Mouse (Mus musculus): Measurements from ENCODE around the gene Prmt1. TPM values are rescaled to one million over a fixed set of nuclear protein-coding genes. Genes with fewer than 3 reads are reported as not detected.

The Prmt1 gene
- polyA plus RNA-seq, 1 experiment from 2014 or later: 394 TPM

- H3K27ac ChIP-seq (ENCODE audit: poor library complexity, severe bottlenecking): no peak overlapping the region
- H3K9ac ChIP-seq: no peak overlapping the region
- peaks cover 36% of the 10 kb centered on the region for H3K36me3 ChIP-seq
- H3K4me3 ChIP-seq: no peak overlapping the region
- WGBS: 83% methylated on average over 10 of the region's 10 CpGs
- H3K27me3 ChIP-seq (replicated peaks): no peaks in the 10 kb centered on the region
- H3K4me1 ChIP-seq (replicated peaks): no peaks in the 10 kb centered on the region
- ATAC-seq (ENCODE audit: insufficient number of reproducible peaks, low FRiP score): no peak
- H3K4me2 ChIP-seq: no peak overlapping the region
- H3K9me3 ChIP-seq (replicated peaks): no peaks in the 10 kb centered on the region
Measured at GRCm38 (mm10) chr7:44959874-44960511, 26.4 kb downstream of the Prmt1 start.

- Histone ChIP-seq H3K4me2 (no peak overlapping the region), H3K4me1 (replicated peaks) (no peaks in the 10 kb centered on the region), H3K27ac (ENCODE audit: poor library complexity, severe bottlenecking) (no peak overlapping the region), H3K27me3 (replicated peaks) (no peaks in the 10 kb centered on the region), H3K4me3 (no peak overlapping the region), H3K9me3 (replicated peaks) (no peaks in the 10 kb centered on the region), H3K36me3 (peaks cover 33% of the 10 kb centered on the region), H3K9ac (no peak overlapping the region)
- ATAC-seq (ENCODE audit: insufficient number of reproducible peaks, low FRiP score): no peak
- 63% methylated on average over 8 of the region's 8 CpGs for WGBS
Measured at GRCm38 (mm10) chr7:44959281-44959680, 27.1 kb downstream of the Prmt1 start.

GRCm38 (mm10) chr7:44958208-44958607, 28.2 kb downstream of the Prmt1 start:
- Histone ChIP-seq H3K36me3 (peaks cover 27% of the 10 kb centered on the region), H3K27ac (ENCODE audit: poor library complexity, severe bottlenecking) (no peak overlapping the region), H3K27me3 (replicated peaks) (no peaks in the 10 kb centered on the region), H3K9ac (no peak overlapping the region), H3K4me1 (replicated peaks) (no peaks in the 10 kb centered on the region), H3K4me2 (no peak overlapping the region), H3K9me3 (replicated peaks) (no peaks in the 10 kb centered on the region), H3K4me3 (no peak overlapping the region)
- WGBS: 52% methylated on average over 7 of the region's 7 CpGs
- no peak for ATAC-seq (ENCODE audit: insufficient number of reproducible peaks, low FRiP score)

- no peak for ATAC-seq (ENCODE audit: insufficient number of reproducible peaks, low FRiP score)
- H3K36me3 ChIP-seq: peaks cover 19% of the 10 kb centered on the region
- no peak overlapping the region for H3K9ac ChIP-seq
- no peak overlapping the region for H3K27ac ChIP-seq (ENCODE audit: poor library complexity, severe bottlenecking)
- H3K4me2 ChIP-seq: no peak overlapping the region
- no peak overlapping the region for H3K4me3 ChIP-seq
- no peaks in the 10 kb centered on the region for H3K9me3 ChIP-seq (replicated peaks)
- peaks cover 8% of the 10 kb centered on the region for H3K4me1 ChIP-seq (replicated peaks)
- no peaks in the 10 kb centered on the region for H3K27me3 ChIP-seq (replicated peaks)
- 69% methylated on average over 20 of the region's 20 CpGs for WGBS
Measured at GRCm38 (mm10) chr7:44957183-44957835, 29.1 kb downstream of the Prmt1 start.

- peaks cover 10% of the 10 kb centered on the region for H3K36me3 ChIP-seq
- H3K9ac ChIP-seq: no peak overlapping the region
- no peak for ATAC-seq (ENCODE audit: insufficient number of reproducible peaks, low FRiP score)
- H3K9me3 ChIP-seq (replicated peaks): no peaks in the 10 kb centered on the region
- no peak overlapping the region for H3K4me3 ChIP-seq
- H3K4me1 ChIP-seq (replicated peaks): peaks cover 16% of the 10 kb centered on the region
- H3K4me2 ChIP-seq: no peak overlapping the region
- H3K27ac ChIP-seq (ENCODE audit: poor library complexity, severe bottlenecking): no peak overlapping the region
- 61% methylated on average over 6 of the region's 6 CpGs for WGBS
- H3K27me3 ChIP-seq (replicated peaks): peaks cover 9% of the 10 kb centered on the region
Measured at GRCm38 (mm10) chr7:44956266-44956665, 30.1 kb downstream of the Prmt1 start.

- Histone ChIP-seq H3K4me1 (replicated peaks) (peaks cover 16% of the 10 kb centered on the region), H3K4me2 (no peak overlapping the region), H3K27me3 (replicated peaks) (peaks cover 15% of the 10 kb centered on the region), H3K9me3 (replicated peaks) (no peaks in the 10 kb centered on the region), H3K4me3 (no peak overlapping the region), H3K36me3 (peaks cover 3% of the 10 kb centered on the region), H3K27ac (ENCODE audit: poor library complexity, severe bottlenecking) (no peak overlapping the region), H3K9ac (no peak overlapping the region)
- WGBS: 54% methylated on average over 5 of the region's 5 CpGs
- no peak for ATAC-seq (ENCODE audit: insufficient number of reproducible peaks, low FRiP score)
Measured at GRCm38 (mm10) chr7:44955628-44956027, 30.7 kb downstream of the Prmt1 start.

- Histone ChIP-seq H3K9me3 (replicated peaks) (no peaks in the 10 kb centered on the region), H3K9ac (no peak overlapping the region), H3K36me3 (no peaks in the 10 kb centered on the region), H3K27me3 (replicated peaks) (peaks cover 29% of the 10 kb centered on the region), H3K4me1 (replicated peaks) (peaks cover 16% of the 10 kb centered on the region), H3K4me2 (no peak overlapping the region), H3K4me3 (no peak overlapping the region), H3K27ac (ENCODE audit: poor library complexity, severe bottlenecking) (no peak overlapping the region)
- ATAC-seq (ENCODE audit: insufficient number of reproducible peaks, low FRiP score): no peak
- 82% methylated on average over 12 of the region's 12 CpGs for WGBS
Measured at GRCm38 (mm10) chr7:44954091-44954885, 32.1 kb downstream of the Prmt1 start.

- Histone ChIP-seq H3K27ac (ENCODE audit: poor library complexity, severe bottlenecking) (no peak overlapping the region), H3K4me3 (no peak overlapping the region), H3K4me2 (no peak overlapping the region), H3K36me3 (no peaks in the 10 kb centered on the region), H3K27me3 (replicated peaks) (peaks cover 32% of the 10 kb centered on the region), H3K9ac (no peak overlapping the region), H3K9me3 (replicated peaks) (no peaks in the 10 kb centered on the region), H3K4me1 (replicated peaks) (peaks cover 16% of the 10 kb centered on the region)
- ATAC-seq (ENCODE audit: insufficient number of reproducible peaks, low FRiP score): no peak
- 54% methylated on average over 14 of the region's 14 CpGs for WGBS
Measured at GRCm38 (mm10) chr7:44953561-44953960, 32.8 kb downstream of the Prmt1 start.

- Histone ChIP-seq H3K27me3 (replicated peaks) (peaks cover 40% of the 10 kb centered on the region), H3K9ac (peak overlapping the region; percentile 75), H3K36me3 (no peaks in the 10 kb centered on the region), H3K4me1 (replicated peaks) (peaks cover 16% of the 10 kb centered on the region), H3K27ac (ENCODE audit: poor library complexity, severe bottlenecking) (no peak overlapping the region), H3K4me2 (peak overlapping the region; percentile 96), H3K9me3 (replicated peaks) (no peaks in the 10 kb centered on the region), H3K4me3 (peak overlapping the region; percentile 58)
- ATAC-seq (ENCODE audit: insufficient number of reproducible peaks, low FRiP score): peak; percentile 89
- 6% methylated on average over 24 of the region's 24 CpGs for WGBS
Measured at GRCm38 (mm10) chr7:44952611-44953306, 33.6 kb downstream of the Prmt1 start.

- peaks cover 42% of the 10 kb centered on the region for H3K27me3 ChIP-seq (replicated peaks)
- no peaks in the 10 kb centered on the region for H3K36me3 ChIP-seq
- ATAC-seq (ENCODE audit: insufficient number of reproducible peaks, low FRiP score): peak; percentile 64
- H3K4me2 ChIP-seq: peak overlapping the region; percentile 96
- peak overlapping the region; percentile 58 for H3K4me3 ChIP-seq
- H3K4me1 ChIP-seq (replicated peaks): peaks cover 16% of the 10 kb centered on the region
- no peaks in the 10 kb centered on the region for H3K9me3 ChIP-seq (replicated peaks)
- WGBS: under 1% methylated on average over 10 of the region's 10 CpGs
- H3K9ac ChIP-seq: peak overlapping the region; percentile 75
- no peak overlapping the region for H3K27ac ChIP-seq (ENCODE audit: poor library complexity, severe bottlenecking)
Measured at GRCm38 (mm10) chr7:44951960-44952359, 34.4 kb downstream of the Prmt1 start.

- Histone ChIP-seq H3K27me3 (replicated peaks) (peaks cover 42% of the 10 kb centered on the region), H3K4me1 (replicated peaks) (peaks cover 16% of the 10 kb centered on the region), H3K4me3 (no peak overlapping the region), H3K9me3 (replicated peaks) (no peaks in the 10 kb centered on the region), H3K36me3 (no peaks in the 10 kb centered on the region), H3K27ac (ENCODE audit: poor library complexity, severe bottlenecking) (no peak overlapping the region), H3K9ac (no peak overlapping the region), H3K4me2 (no peak overlapping the region)
- no peak for ATAC-seq (ENCODE audit: insufficient number of reproducible peaks, low FRiP score)
- WGBS: 66% methylated on average over 6 of the region's 6 CpGs
Measured at GRCm38 (mm10) chr7:44949922-44950321, 36.4 kb downstream of the Prmt1 start.

Data from heart, embryonic 12.5 days (tissue).